Mouse (Mus musculus): ENCODE results near the gene Celsr3. TPM values are rescaled to one million over a fixed set of nuclear protein-coding genes. Genes with fewer than 3 reads are reported as not detected.

Celsr3 gene
- polyA plus RNA-seq, 1 experiment from 2014 or later, result 0.26 TPM

- 85% methylated on average over 1 of the region's 1 CpGs for WGBS
- no peak for ATAC-seq (replicated peaks; ENCODE audit: low FRiP score)
These were observed 33.8 kb upstream of the Celsr3 start for GRCm38 (mm10) chr9:108792307-108792706.

DNA sequence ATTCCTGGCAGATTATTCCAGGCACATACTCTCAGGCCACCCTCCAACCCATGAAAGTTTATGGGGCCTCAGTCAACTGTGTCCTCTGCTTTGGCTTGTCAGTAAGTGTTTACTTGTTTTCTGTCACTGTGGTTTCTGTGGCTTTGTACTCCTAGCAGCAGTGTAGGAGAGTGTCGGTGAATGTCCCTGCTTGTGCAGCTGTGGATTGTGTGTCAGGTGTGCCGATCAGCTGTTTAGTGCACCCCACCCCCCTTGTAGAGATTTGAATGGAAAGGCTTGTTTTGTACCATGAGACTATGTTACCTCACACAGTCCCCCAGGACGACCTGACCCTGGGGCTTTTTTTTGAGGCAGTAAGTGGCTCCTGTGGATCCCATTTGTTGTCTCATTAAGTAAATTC is 33.4 kb upstream of the Celsr3 start:
- H3K9me3 ChIP-seq (replicated peaks), result no peaks in the 10 kb centered on the region
- no peak overlapping the region for H3K4me3 ChIP-seq (replicated peaks)
- peaks cover 19% of the 10 kb centered on the region for H3K36me3 ChIP-seq
- H3K4me1 ChIP-seq, result peaks cover 82% of the 10 kb centered on the region
- ATAC-seq (replicated peaks; ENCODE audit: low FRiP score), result no peak
- no peak overlapping the region for H3K4me2 ChIP-seq
- WGBS, result 48% methylated on average over 3 of the region's 3 CpGs
- no peaks in the 10 kb centered on the region for H3K27me3 ChIP-seq
- no peak overlapping the region for H3K9ac ChIP-seq
- H3K27ac ChIP-seq, result no peak overlapping the region

More at GRCm38 (mm10) chr9:108792307-108792706, 33.8 kb upstream of the Celsr3 start:
- Histone ChIP-seq H3K27ac (no peak overlapping the region), H3K4me1 (peaks cover 86% of the 10 kb centered on the region), H3K9me3 (replicated peaks) (no peaks in the 10 kb centered on the region), H3K4me2 (no peak overlapping the region), H3K36me3 (peaks cover 18% of the 10 kb centered on the region), H3K9ac (no peak overlapping the region), H3K27me3 (no peaks in the 10 kb centered on the region), H3K4me3 (replicated peaks) (no peak overlapping the region)

- Histone ChIP-seq H3K4me1 (peaks cover 60% of the 10 kb centered on the region), H3K4me2 (peak overlapping the region; percentile 47), H3K27ac (peak overlapping the region; percentile 47), H3K9me3 (replicated peaks) (no peaks in the 10 kb centered on the region), H3K36me3 (peaks cover 43% of the 10 kb centered on the region), H3K9ac (no peak overlapping the region), H3K4me3 (replicated peaks) (no peak overlapping the region), H3K27me3 (no peaks in the 10 kb centered on the region)
- 40% methylated on average over 2 of the region's 2 CpGs for WGBS
- 0 out of 2 replicates have a peak, but pooled peaks have one; percentile 41 for ATAC-seq (replicated peaks; ENCODE audit: low FRiP score)
These were observed 30.8 kb upstream of the Celsr3 start for GRCm38 (mm10) chr9:108795281-108795680.

DNA sequence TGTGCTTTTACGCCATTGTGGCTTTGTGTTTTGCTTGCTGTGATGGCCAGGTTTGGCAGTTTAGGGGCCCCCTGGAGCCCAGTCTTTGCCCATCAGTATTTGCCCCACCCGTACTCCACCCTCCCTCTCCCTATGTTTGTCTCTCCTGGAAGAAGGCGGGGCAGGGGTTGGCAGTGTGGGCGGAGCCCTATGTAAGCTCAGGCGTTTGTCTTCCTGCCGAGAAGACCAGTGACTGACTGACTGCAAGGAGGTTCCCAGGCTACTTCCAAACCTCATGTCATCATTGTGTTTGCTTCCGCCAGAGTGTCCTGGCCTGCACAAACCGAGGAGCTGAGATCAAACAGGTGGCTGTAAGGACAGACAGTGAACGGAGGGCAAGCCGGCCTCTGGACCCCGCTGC is 30.4 kb upstream of the Celsr3 start:
- H3K36me3 ChIP-seq, result peaks cover 47% of the 10 kb centered on the region
- peak; percentile 88 for ATAC-seq (replicated peaks; ENCODE audit: low FRiP score)
- H3K27me3 ChIP-seq, result no peaks in the 10 kb centered on the region
- H3K4me1 ChIP-seq, result peaks cover 56% of the 10 kb centered on the region
- no peak overlapping the region for H3K9ac ChIP-seq
- 23% methylated on average over 11 of the region's 11 CpGs for WGBS
- peak overlapping the region; percentile 47 for H3K4me2 ChIP-seq
- peak overlapping the region; percentile 17; the same call in 1 of the 2 replicates for H3K4me3 ChIP-seq (replicated peaks)
- peak overlapping the region; percentile 61 for H3K27ac ChIP-seq
- H3K9me3 ChIP-seq (replicated peaks), result no peaks in the 10 kb centered on the region

DNA sequence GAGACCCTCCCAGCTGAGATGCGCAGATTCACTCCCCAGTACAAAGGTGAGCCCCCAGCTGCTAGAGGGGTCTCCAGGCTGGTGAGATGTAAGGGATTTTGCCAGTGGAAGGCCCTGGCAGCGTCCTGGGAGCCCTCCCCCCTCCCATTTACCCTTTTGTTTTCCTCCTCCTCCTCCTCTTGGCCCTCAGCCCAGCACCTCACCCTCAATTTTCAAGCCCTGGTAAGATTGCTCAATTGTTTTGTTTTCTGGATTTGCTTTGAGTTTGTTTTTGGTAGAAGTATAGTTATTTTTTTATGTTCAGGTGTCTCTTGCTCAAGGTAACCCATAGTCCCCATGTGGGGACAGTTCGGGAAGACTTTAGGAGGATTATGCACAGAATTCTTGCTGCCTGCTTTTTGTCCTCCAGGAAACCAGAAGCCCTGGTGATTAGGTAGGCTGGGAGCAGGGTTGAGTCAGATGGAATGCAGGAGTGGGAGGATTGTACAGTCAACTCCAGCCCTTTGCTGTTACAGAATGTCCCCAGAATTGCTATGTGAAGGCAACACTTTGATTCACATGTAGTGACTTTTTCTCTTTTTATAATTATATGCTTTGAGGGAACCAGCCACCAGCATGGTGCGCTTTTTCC is 29.7 kb upstream of the Celsr3 start:
- Histone ChIP-seq H3K27me3 (no peaks in the 10 kb centered on the region), H3K9me3 (replicated peaks) (no peaks in the 10 kb centered on the region), H3K4me3 (replicated peaks) (peak overlapping the region; percentile 17; the same call in 1 of the 2 replicates), H3K27ac (peak overlapping the region; percentile 61), H3K4me1 (peaks cover 49% of the 10 kb centered on the region), H3K4me2 (peak overlapping the region; percentile 47), H3K36me3 (peaks cover 54% of the 10 kb centered on the region), H3K9ac (no peak overlapping the region)
- no peak for ATAC-seq (replicated peaks; ENCODE audit: low FRiP score)
- 76% methylated on average over 4 of the region's 4 CpGs for WGBS

DNA sequence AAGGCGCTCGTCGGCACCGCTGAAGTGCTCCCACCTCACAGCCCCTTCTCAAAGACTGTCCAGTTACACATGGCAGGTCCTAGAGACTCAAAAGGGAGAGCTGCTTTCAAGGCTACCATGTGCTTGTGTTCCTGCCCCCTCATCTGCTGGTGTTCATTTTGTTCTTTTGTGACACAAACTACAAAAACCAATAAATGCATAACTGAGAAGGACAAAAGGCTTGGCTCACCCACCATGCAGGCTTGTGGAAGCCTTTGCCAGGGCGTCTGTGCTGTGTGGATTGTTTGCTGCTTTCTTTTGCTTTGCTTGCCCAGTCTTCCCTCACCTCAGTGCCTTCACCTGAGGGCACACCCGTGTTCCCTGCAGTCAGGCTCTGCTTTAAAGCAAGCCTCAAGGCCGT is 28.6 kb upstream of the Celsr3 start:
- H3K9me3 ChIP-seq (replicated peaks), result no peaks in the 10 kb centered on the region
- no peaks in the 10 kb centered on the region for H3K27me3 ChIP-seq
- peaks cover 43% of the 10 kb centered on the region for H3K4me1 ChIP-seq
- no peak overlapping the region for H3K9ac ChIP-seq
- no peak overlapping the region for H3K27ac ChIP-seq
- no peak overlapping the region for H3K4me2 ChIP-seq
- H3K36me3 ChIP-seq, result peaks cover 64% of the 10 kb centered on the region
- WGBS, result 88% methylated on average over 7 of the region's 7 CpGs
- no peak for ATAC-seq (replicated peaks; ENCODE audit: low FRiP score)
- H3K4me3 ChIP-seq (replicated peaks), result no peak overlapping the region

- Histone ChIP-seq H3K9ac (no peak overlapping the region), H3K27ac (no peak overlapping the region), H3K4me3 (replicated peaks) (no peak overlapping the region), H3K27me3 (no peaks in the 10 kb centered on the region), H3K4me1 (peaks cover 34% of the 10 kb centered on the region), H3K36me3 (peaks cover 74% of the 10 kb centered on the region), H3K4me2 (no peak overlapping the region), H3K9me3 (replicated peaks) (no peaks in the 10 kb centered on the region)
- WGBS, result 72% methylated on average over 5 of the region's 5 CpGs
- ATAC-seq (replicated peaks; ENCODE audit: low FRiP score), result no peak
These were observed 27.5 kb upstream of the Celsr3 start for GRCm38 (mm10) chr9:108798508-108799075.

DNA sequence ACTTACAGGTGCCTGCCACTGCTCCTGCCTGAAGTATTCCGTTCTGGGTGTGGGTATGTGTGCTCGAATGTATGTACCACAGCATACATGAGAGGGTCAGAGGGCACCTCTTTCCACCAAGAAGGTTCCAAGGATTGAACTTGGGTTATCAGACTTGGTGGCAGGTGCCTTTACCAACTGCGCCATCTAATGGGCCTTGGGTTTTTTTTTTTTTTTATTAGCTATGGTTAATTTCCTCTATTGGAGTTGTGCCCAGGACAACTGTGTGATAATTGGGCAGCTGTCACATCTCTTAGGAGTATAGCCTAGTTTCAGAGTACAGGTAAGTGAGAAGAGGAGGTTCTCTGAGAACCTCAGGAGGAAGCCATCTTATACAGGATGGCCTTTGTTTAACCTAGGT is 26.6 kb upstream of the Celsr3 start:
- no peaks in the 10 kb centered on the region for H3K27me3 ChIP-seq
- no peak overlapping the region for H3K4me2 ChIP-seq
- peaks cover 84% of the 10 kb centered on the region for H3K36me3 ChIP-seq
- H3K9ac ChIP-seq, result no peak overlapping the region
- no peak overlapping the region for H3K4me3 ChIP-seq (replicated peaks)
- 86% methylated on average over 3 of the region's 3 CpGs for WGBS
- H3K4me1 ChIP-seq, result peaks cover 27% of the 10 kb centered on the region
- no peaks in the 10 kb centered on the region for H3K9me3 ChIP-seq (replicated peaks)
- ATAC-seq (replicated peaks; ENCODE audit: low FRiP score), result no peak
- no peak overlapping the region for H3K27ac ChIP-seq

- no peak for ATAC-seq (replicated peaks; ENCODE audit: low FRiP score)
- 85% methylated on average over 8 of the region's 8 CpGs for WGBS
- H3K36me3 ChIP-seq, result peaks cover 71% of the 10 kb centered on the region
These were observed 20.4 kb upstream of the Celsr3 start for GRCm38 (mm10) chr9:108805768-108806167.

DNA sequence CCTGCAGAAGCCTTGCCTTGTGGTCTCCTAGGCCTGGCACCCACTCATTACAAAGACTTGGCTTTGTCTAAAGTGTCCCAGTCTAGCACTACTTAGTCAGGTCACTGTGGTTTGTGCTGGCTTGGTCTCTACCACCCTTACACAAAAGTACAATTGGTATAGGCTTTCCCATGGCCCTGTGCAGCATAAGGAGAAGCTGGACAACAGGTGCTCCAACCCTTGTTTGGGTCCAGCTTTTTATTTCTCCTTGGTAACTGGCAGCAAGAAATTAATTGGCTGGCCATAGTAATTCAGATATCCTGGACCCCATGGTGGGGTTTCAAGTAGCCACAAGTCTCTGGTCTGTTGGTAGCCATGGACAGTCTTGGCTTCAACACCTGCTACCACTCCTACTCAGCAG is 19.7 kb upstream of the Celsr3 start:
- no peak for ATAC-seq (replicated peaks; ENCODE audit: low FRiP score)
- H3K36me3 ChIP-seq, result peaks cover 70% of the 10 kb centered on the region
- no peak overlapping the region for H3K4me2 ChIP-seq
- H3K9me3 ChIP-seq (replicated peaks), result no peaks in the 10 kb centered on the region
- no peak overlapping the region for H3K27ac ChIP-seq
- no peaks in the 10 kb centered on the region for H3K27me3 ChIP-seq
- peaks cover 21% of the 10 kb centered on the region for H3K4me1 ChIP-seq
- no peak overlapping the region for H3K4me3 ChIP-seq (replicated peaks)
- H3K9ac ChIP-seq, result no peak overlapping the region

More at GRCm38 (mm10) chr9:108805768-108806167, 20.4 kb upstream of the Celsr3 start:
- Histone ChIP-seq H3K4me2 (no peak overlapping the region), H3K27ac (no peak overlapping the region), H3K4me1 (peaks cover 21% of the 10 kb centered on the region), H3K9ac (no peak overlapping the region), H3K4me3 (replicated peaks) (no peak overlapping the region), H3K9me3 (replicated peaks) (no peaks in the 10 kb centered on the region), H3K27me3 (no peaks in the 10 kb centered on the region)

DNA sequence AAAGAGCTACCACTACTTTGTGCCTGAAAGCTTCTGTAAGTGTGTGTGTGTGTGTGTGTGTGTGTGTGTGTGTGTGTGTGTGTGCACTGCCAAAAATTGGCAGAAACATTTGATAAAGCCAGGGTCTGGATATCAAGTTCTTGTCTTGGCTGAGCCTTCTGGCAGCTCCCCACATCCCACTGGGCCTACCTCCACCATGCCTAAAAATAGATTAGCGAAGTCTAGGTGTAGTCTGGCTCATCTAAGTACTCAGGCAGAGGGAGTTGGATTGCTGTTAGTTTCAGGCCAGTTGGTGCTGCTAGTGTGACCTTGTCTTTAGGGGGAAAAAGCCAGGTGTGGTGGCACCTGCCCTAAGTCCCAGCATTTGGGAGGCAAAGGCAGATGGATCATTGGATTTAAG is 19.3 kb upstream of the Celsr3 start:
- H3K27ac ChIP-seq, result no peak overlapping the region
- H3K9me3 ChIP-seq (replicated peaks), result no peaks in the 10 kb centered on the region
- peaks cover 70% of the 10 kb centered on the region for H3K36me3 ChIP-seq
- WGBS, result 87% methylated on average over 1 of the region's 1 CpGs
- no peak overlapping the region for H3K9ac ChIP-seq
- no peak overlapping the region for H3K4me3 ChIP-seq (replicated peaks)
- H3K4me1 ChIP-seq, result peaks cover 21% of the 10 kb centered on the region
- H3K4me2 ChIP-seq, result no peak overlapping the region
- H3K27me3 ChIP-seq, result no peaks in the 10 kb centered on the region
- no peak for ATAC-seq (replicated peaks; ENCODE audit: low FRiP score)

DNA sequence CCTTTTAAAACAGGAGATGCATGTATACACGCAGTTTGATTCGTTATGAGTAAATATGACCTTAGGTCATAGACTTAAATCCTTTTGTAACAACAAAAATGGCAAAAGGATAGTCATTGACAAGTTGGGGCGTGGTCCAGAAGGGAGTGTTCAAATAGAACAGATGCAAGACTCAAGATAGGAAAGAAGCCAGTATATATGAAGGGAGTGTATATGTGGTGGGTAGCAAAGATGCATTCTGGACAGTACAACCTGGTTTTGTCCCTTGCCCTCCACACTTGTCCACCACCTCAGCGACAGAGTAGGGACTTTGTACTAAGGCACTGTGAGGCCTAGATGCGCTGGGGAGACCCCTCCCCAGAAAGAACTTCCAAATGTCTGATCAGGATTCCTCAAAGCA is 18.4 kb upstream of the Celsr3 start:
- peaks cover 70% of the 10 kb centered on the region for H3K36me3 ChIP-seq
- no peaks in the 10 kb centered on the region for H3K9me3 ChIP-seq (replicated peaks)
- H3K27ac ChIP-seq, result 0 out of 2 replicates have a peak overlapping the region, but pooled peaks have one; percentile 45
- peak overlapping the region; percentile 92 for H3K4me2 ChIP-seq
- ATAC-seq (replicated peaks; ENCODE audit: low FRiP score), result peak; percentile 23
- WGBS, result 76% methylated on average over 5 of the region's 5 CpGs
- peak overlapping the region; percentile 88 for H3K4me3 ChIP-seq (replicated peaks)
- peaks cover 21% of the 10 kb centered on the region for H3K4me1 ChIP-seq
- 0 out of 2 replicates have a peak overlapping the region, but pooled peaks have one; percentile 26 for H3K9ac ChIP-seq
- H3K27me3 ChIP-seq, result no peaks in the 10 kb centered on the region

Measured in kidney, embryonic 15.5 days (tissue).